Mouse (Mus musculus) thymus, adult 2 months (tissue): ENCODE data around the gene Wdr17.

Source experiments
- CTCF ChIP-seq: fragments of 200-500 bp; IDR thresholded peaks from 2 replicates; pipeline ENCODE4 v1.5.1; 2012; ENCODE audit warnings: mild to moderate bottlenecking, control low read depth, low read length, moderate library complexity, borderline replicate concordance; ENCODE audit not compliant: control insufficient read depth, poor library complexity, insufficient read depth; ENCODE audit errors: extremely low read depth
- POLR2A ChIP-seq: fragments of 200-500 bp; IDR thresholded peaks from 2 replicates; pipeline ENCODE4 v1.6.1; 2012; ENCODE audit warnings: mild to moderate bottlenecking, low read length, control low read depth, moderate library complexity; ENCODE audit not compliant: control insufficient read depth, poor library complexity, insufficient read depth; ENCODE audit errors: extremely low read depth

DNA sequence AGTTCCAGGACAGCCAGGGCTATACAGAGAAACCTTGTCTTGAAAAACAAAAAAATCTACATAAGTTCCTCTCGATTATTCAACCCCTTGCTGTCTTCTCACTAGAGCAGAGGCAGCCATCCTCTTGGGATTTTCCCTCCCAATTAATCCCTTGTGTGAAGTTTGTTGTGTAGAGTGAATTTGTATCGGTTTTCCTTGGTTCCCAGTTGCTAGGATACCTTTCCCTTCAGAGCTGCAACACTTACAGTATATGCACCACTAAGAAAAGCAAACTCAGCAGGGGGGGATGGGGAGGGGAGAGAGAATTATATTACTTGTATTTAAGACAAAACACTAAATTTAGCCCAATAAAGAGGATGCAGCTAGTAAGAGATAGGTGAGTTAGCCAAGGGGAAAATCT lies 290.9 kb downstream of the Wdr17 start:
- no peak for TF ChIP-seq POLR2A
- TF ChIP-seq CTCF = no peak
